Mouse (Mus musculus): ENCODE results near the gene Cdh1. TPM values are rescaled to one million over a fixed set of nuclear protein-coding genes. Genes with fewer than 3 reads are reported as not detected.

Cdh1 gene
- polyA plus RNA-seq (2012; ENCODE audit: low replicate concordance), result 0.33 and 0.51 TPM in 2 replicates

DNA sequence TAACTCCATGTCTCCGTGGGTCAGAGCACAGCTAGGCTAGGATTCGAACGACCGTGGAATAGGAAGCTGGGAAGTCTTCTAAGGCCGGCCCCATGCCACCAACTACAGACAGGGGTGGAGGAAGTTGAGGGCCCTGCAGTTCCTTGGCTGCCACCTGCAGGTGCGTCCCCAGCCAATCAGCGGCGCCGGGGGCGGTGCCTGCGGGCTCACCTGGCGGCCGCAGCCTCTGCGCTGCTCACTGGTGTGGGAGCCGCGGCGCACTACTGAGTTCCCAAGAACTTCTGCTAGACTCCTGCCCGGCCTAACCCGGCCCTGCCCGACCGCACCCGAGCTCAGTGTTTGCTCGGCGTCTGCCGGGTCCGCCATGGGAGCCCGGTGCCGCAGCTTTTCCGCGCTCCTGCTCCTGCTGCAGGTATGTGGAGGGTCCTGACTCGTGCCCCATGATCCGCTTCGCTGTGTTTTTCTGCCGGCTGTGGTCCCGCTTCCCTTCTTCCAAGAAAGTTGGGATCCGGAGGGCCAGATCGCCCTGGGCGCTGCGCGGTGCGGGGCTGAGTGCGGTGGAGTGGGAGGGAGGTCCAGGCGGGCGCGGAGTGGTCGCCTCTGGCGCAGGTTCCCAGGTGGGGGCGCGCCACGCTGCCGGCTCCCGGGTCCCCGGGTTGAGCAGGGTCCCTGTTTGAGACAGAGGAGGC is at the start of gene Cdh1:
TSS of gene Cdh1 (plus strand) at position 221 of the 689 bp plus-strand sequence.

DNA sequence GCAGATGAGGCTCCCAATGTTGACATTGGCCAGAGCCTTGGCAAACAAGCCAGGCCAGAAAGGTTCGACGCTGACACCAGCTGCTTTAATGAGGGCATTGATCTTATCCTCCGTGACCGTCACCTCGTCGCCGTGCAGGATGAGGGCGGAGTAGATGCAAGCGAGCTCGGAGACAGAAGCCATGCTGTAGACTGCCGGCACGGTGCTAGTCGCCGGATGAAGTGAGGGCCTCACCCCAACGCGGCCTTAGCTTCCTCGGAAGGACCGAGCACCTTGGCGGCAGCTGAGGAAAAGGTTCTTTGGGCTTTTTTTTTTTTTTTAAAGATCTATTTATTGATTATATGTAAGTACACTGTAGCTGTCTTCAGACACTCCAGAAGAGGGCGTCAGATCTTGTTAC is 30.0 kb upstream of the Cdh1 start, which contains the start of gene Gm10073:
TSS of gene Gm10073 (minus strand) at position 294 of the 400 bp plus-strand sequence.

DNA sequence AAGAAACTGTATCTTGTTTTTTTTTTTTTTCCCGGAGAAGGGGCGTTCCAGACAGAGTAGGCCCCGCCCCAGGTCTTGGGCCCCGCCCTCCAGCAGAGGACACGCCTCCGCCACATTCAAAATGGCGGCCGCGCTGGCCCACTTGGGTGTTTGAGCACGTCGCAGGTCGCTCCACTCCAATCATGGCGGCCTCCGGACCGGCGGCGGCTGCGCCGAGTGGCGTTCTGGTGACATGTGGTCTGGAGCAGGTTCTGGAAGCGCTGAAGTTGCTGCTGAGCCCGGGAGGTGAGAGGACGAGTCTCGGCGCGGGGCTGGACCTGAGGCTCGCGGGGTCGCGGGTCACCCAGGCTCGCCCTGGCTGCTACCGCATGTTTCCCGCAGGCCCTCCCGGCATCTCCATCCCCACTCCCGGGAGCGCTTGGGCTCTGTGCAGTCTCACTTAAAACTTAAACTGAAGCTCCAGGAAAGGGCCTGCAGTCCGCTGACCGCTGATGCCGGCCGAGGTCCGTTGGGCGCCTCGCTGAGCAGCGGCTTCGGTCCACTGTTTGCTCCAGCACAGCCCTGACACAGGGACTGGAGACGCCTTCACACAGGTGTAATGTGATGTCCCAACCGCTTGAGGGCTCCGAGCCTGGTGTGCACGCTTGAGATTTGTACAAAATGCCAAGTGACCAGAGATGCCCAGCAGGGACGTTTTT is 80.0 kb downstream of the Cdh1 start, which contains the start of gene Tango6:
TSS of gene Tango6 (plus strand) at position 98 of the 698 bp plus-strand sequence.

Other genes starting within 250 kb of the Cdh1 start
- gene Zfp90, start 188.0 kb upstream of the Cdh1 start, polyA plus RNA-seq (2012; ENCODE audit: low replicate concordance), result 1.3 and 2.7 TPM in 2 replicates
- gene 6030452D12Rik, start 102.8 kb upstream of the Cdh1 start, polyA plus RNA-seq (2012; ENCODE audit: low replicate concordance), result not detected in 2 replicates
- gene Cdh3, start 92.5 kb upstream of the Cdh1 start, polyA plus RNA-seq (2012; ENCODE audit: low replicate concordance), result 0.18 TPM in 1 of 2 replicates, not detected in the other
- gene Gm10073, start 29.9 kb upstream of the Cdh1 start, polyA plus RNA-seq (2012; ENCODE audit: low replicate concordance), result 2.4 and 20.7 TPM in 2 replicates
- 1.0 and 1.2 TPM in 2 replicates for gene Tango6, start 79.7 kb downstream of the Cdh1 start, polyA plus RNA-seq (2012; ENCODE audit: low replicate concordance)

Measured in leukemia stem cell, adult 10-12 weeks (primary cell).